Mouse (Mus musculus) spleen, embryonic (tissue): ENCODE data around the gene Papolg.
"Not testable (repeated sequence)": the region's sequence is repeated elsewhere in the genome, so short reads cannot be mapped to it uniquely, and the experiment has no call there.

Experiments used
- CTCF ChIA-PET: fragments of 350-600 bp; sonication (Branson Sonifier 250); formaldehyde crosslinking; loops from one replicate; lab custom pipeline; 2022; lab: Charles Lee

Gene Papolg

DNA sequence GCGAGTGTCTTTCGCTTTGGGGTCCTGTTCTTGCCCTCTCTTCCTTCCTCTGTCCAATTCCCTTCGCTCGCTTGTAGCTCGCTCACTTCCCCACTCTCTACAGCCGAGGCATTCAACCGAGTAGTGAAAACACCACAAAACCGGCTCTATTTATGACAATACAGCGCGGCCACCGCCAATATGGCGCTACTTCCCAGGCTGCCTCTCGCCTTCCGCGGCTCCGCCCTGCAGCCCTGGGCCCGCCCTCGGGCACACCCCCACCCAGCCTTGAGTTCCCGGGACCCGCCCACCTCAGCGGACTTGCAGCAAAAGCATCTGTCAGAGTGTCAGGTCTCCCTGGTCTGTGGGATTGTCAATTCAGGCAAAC is at the start of gene Papolg:
TSS of gene Papolg (minus strand) at position 194 of the 367 bp plus-strand sequence.
- CTCF ChIA-PET: no interaction called here

DNA sequence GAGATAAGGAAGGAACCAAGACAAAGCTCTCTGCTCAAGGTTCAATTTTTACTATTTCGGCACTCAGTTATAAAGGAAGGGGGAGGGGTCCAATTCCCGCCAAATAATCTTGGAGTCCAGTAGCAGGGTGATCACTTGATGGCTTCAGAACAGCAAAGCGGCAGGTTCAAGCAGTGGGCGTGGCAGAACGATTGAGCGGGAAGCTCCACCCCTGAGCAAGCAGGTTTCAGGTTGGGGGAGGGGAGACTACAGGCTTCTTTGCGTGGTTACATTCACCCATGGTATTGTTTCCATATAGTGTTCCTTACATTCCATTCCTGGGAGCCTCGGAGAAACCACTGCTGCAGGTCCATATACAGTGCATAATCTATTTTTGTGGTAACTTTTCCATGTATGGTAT is 33.1 kb upstream of the Papolg start:
- CTCF ChIA-PET: not testable (repeated sequence)

DNA sequence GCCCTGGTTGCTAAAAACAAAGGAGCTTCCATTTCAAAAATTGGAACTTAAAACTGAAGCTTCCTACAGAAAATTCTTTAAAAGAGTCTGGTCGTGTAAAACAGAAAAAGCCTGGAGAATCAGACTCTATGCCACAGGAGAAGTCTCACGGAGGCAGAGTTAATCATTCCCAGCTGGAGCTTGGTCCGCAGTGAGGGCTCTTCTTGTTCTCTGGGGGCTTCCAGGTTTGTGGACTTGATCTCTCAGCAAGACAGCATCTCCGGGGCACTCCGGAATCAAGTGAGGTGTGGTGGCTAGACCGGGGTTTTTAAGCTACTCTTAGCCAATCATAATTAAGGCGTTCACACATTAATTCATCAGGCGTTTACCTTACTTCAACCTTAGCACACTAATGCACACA is 32.6 kb upstream of the Papolg start:
- CTCF ChIA-PET: no interaction called here

DNA sequence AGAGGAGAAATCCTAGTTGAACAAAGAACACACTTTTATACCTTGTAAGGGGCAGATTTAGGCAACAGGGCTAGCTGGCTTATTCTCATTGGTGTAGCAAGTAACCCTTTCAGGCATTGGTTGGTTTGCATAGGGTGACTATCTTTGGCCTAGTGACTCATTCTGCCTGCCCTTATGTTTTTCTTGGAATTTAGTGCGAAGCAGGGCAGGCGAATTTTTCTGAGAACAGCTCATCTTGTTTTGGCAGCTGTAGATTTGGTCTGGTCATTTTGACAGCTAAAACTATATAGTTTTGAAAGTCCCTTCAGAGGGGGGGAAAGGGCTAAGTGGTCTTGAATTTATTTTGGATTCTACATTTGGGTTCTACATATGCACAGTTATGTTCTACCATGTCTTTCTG is 18.8 kb upstream of the Papolg start:
- CTCF ChIA-PET: interaction anchor here (0.6 kb wide), 1 partner anchor 572 kb away, joined by 8 read pairs; no protein-coding TSS in a partner anchor

DNA sequence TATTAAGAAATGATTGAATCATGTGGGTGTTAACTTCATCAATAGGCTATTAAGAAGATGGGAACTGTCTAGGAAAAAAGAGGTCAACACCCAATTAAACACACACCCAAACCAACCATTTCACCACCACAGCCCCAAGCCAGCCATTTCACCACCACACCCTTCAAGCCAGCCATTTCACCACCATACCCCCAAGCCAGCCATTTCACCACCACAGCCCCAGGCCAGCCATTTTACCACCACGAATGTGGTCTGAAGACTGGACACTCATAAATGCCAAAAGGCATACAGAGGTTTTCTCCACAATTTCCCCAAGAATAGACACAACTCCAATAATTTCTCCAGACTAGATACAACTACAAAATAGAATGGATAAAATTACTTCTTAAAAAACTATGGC is 8.9 kb upstream of the Papolg start:
- CTCF ChIA-PET: no interaction called here

DNA sequence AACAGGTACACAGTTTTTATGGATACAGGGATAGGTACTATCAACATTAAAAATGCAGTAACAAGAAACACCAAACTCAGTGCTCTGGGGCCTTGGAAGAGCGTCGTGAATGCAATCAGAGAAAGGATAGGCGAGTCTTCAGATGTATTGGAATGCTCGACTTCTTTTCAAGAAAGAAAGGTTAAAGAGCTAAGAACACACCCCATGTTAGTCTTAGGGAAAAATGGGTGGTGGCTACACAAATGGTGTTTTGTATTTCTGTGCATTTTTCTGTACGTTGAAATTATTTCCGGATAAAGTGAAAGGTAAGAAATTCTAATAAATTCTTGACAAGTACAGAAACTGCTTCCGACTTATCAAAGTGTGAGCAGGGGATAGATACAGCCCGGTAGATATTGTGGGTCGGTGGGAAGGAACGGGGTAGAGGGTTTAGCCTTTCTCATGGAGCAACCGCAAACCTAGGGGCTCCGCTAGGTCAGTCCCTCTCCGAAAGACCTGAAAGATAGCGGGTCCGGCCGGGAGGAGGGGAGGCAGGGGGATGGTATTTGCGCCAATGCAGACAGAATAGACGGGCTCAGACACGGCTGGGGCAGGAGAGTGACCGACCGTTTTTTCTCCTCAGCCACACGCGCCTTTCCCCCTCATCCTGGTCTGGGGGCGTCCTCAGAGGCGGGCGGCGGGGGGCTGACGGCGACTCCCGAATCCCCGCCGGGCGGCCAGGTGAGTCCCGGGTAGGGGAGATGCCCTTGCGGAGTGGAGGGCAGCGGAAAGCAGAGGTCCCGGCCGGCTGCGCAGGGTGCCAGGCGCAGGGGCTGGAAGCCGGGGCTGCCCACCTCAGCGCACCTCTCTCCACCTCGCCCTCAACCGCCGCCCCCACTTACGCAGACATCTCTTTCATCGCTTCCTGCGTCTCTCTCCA is 653 bp downstream of the Papolg start:
- CTCF ChIA-PET: no interaction called here

DNA sequence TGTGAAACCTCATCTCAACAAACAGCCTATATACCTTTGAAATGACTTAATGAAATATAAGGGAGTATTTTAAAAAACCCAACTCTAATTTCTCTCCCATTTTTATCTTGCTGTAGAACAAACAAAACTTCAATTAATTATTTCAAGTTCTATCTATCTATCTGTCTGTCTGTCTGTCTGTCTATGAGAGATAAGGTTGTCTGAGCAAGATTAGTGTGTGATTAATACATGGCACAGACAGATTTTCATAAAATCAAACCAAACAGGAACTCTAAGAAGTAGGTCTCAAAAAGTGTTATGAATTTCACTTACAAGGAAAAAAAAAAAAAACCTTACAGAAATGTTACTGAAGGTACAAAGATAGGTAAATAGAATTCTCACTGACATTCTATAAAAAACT is 1.5 kb downstream of the Papolg start:
- CTCF ChIA-PET: no interaction called here

DNA sequence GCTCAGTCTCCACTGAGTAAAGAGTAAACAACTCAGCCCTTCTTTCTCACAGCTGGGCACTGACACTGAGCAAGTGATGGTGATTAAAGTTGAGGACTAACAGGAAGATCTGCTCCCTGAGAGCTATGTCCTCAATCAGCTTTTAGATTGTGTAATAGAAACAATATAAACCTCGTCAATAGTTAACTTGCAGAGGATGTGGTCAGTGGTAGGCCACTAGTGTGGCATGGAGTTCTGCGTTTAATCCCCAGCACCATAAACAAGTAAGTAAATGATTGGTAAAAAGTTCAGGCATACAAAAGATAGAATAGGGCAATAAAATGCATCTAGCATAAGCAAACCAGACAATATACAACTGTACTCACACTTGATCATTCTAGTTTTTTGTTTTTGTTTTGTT is 30.7 kb downstream of the Papolg start:
- CTCF ChIA-PET: no interaction called here

DNA sequence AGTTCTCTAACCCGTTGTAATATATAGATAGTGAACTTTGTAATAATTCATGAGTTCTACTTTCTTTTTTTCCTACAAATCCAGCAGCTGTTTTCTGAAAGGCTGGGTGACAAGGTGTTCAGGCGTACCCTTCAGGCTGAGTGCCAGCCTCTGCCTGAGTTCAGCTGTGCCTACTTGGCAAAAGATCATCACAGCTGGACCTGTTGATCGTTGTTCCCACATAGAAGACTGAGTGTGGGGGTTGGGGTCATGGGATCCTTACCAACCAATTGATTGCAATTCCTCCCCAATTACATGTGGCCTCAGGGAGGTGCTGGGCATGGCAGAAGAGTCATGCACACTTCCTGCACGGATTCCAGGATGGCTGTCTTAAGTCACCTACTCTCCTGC is 38.3 kb downstream of the Papolg start:
- CTCF ChIA-PET: interaction anchor here (0.5 kb wide), 1 partner anchor 178 kb away, joined by 3 read pairs; no protein-coding TSS in a partner anchor

DNA sequence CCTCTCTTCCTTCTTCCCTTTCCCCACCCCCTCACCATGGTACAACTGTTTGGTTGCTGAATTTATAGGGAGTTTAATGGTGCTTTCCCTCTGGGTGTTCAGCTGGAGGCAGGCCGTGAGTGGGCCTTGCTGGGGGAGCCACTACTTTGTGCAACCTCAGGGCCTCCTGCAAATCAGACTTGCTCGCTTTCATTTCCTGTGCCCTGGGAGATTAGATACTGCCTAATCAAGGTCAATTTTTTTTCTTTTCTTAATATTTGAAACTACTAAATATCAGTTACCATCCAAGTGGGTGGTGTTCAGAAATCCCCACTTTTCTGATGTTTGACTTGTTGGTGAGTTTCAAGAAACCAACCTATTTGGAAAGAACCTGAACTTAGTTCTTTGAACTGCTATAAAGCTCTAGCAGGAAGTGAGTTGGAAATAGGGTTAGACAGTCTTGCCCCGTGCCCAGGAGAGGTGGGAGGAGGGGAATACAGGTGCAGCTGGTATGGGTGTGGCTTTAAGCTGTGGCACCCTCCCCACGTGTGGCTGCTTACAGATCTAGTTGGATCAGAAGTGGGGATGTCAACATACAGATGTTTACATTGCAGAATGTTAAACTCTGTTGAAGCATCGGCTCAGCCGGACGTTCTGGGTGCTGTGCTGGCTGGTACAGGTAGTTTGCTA is 38.9 kb downstream of the Papolg start:
- CTCF ChIA-PET: interaction anchor here (0.5 to 0.7 kb wide), 4 partner anchors 56 to 844 kb away, joined by 3 to 7 read pairs (median 4); no protein-coding TSS in a partner anchor

DNA sequence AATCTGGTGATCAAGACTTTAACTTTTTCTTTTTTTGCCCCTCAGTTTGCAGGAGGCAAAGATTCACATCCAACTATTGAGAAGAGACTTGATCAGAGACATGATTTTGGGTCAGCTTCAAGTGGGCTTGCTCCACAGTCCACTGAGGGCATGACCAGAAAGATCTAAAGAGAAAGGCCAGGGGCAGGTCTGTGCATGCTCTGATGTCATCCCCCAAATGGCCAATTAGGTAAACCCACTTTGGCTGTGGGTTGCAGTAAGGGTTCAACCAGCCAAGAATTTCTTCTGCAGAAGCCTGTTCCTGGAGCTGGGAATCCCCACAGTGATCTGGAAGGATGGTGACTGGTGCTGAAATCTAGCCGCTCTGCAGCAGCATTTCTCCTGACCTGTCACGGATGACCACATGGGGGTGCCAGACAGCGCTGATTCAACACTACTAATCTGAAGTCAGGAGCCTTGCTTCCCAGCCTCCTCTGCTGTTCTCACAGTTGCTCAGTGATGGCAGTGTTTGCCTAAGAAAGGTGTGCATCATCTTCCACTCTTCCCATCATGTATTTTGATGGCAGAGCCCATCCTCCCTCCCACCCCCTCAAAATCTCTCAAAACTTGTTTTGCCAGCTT is 39.8 kb downstream of the Papolg start:
- CTCF ChIA-PET: interaction anchor here (0.6 to 0.7 kb wide), 3 partner anchors 55 to 843 kb away, joined by 3 to 7 read pairs (median 6); no protein-coding TSS in a partner anchor

DNA sequence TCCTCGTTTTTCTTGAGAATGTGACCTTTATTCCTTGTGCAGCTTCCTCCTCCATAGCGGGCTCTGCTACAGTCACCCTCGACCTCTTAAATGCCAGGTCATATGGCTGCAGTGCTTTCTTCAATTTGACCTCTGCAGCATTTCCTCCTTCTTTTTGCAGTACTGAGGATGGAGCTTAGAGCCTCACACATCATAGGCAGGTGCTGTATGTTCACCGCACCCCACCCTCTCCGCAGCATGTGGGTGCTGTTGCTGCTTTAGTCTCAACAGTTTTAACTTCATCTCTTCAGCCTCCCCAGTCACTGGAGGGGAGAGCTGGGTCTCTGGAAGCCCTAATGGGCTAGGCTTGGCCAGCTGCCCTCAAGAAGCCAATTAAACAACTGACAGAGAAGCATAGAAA is 41.7 kb downstream of the Papolg start:
- CTCF ChIA-PET: no interaction called here

DNA sequence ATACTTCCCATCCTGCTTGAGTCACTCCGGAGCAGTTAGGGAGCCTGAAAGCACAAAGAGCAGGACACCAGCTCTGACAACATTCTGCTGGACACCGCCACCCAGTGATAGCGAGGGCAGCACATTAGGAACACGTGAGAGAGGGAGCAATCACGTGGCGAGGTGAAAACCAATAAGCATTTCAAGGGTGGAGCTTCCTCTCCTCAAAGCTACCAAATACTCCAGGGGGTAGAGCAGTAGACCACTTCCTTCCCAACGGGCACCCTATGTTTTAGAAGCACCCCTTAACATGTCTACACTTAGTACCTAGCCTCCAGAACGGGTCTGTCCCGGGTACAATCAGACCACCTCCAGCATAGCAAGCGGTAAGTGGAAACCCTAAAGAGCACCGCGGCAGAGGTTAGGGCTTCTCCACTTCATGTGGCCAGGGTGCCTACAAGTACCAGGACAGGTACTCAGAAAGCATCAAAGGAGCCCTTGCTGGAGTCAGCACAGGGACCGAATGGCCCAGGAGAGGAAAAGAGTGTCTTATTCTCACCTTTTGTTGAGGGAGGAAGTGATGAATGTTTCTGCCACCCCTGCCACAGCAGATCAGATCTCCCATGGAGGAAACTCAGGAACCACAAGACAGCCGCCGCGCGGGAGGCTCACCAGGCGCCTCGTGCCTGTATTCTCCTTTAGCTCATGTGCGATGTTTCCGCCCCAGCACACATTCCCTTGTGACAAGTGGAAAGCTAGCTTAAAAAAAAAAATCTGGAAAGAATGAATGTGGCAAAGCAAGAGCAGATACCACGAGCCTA is 48.8 kb downstream of the Papolg start:
- CTCF ChIA-PET: interaction anchor here (0.7 to 1.2 kb wide), 2 partner anchors 13 to 23 kb away, joined by 3 to 9 read pairs; no protein-coding TSS in a partner anchor

DNA sequence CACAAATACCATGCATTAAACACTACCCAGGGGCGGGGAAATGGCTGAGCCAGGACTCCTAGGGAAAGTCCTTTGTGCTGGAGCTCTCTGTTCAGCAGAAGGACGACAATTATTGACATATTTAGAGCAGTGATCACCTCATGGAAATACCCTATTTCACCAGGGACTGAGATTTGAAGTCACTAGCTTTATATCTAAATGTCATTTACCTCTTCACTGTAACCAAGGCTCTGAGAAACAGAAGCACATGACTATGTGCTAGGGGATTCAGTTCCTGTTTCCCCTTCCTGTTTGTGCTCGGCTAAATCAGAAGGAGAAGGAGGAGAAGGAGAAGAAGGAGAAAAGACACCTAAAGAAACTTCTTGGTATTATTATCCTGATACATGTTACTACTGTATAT is 71.8 kb downstream of the Papolg start:
- CTCF ChIA-PET: interaction anchor here (0.6 to 1.1 kb wide), 4 partner anchors 22 to 906 kb away, joined by 3 to 9 read pairs (median 3); no protein-coding TSS in a partner anchor

DNA sequence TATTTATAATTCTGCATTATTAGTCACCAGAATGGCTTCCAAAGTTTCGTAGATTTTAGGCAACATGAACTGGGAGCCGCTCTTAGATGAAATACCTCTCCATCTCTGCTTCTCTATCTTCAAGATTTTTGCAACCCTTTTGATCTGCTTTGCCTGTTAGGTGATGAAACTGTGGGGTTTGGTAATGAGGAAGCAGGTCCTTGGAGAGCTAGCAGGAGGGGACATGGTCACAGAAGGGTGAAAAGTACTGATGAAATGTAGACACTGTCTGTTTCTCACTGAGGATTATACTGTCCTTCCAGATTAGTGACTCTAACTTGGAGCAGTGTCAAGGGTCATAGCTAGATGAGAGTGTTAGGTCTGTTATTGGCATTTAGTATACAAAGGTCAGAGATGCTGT is 73.4 kb downstream of the Papolg start:
- CTCF ChIA-PET: no interaction called here

DNA sequence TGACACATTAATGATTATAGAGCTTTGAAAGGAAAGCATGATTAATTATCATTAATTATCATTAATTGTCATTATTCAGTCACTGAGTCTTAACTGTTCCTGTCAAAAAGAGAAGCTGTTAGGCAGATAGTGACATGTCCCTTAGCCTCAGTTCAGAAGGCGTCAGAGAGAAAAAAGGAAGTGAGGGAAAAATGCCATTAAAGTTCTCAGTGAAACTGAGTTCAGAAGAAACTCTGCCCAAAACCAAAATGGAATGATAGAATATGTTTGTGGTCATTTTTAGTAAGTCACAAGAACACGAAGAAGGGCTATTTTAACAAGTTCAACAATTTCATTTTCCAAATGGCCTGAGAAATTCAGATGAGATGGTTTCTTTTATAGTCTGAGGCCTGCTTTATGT is 74.1 kb downstream of the Papolg start:
- CTCF ChIA-PET: no interaction called here

DNA sequence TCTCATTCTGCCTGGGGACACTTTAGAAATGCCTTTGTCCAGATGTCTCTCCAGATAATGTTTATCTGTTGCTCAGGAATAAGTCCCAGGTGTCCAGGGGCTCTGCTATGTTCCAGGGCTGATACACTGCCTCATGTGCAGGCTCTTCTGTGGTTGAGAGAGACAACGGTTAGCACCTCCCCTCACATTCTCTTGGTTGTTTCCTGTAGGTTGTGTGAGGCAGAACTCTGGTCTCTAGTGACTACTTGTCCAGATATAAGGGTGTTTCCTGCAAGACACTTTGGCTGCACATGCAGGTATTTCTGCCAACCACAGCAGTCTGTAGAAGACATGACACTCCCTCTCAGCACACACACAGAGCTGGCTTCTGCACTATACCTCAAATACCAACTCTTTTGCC is 76.3 kb downstream of the Papolg start:
- CTCF ChIA-PET: no interaction called here
